Mouse (Mus musculus) myocyte (in vitro differentiated cells): ENCODE measurements around the gene Ints14. TPM values are rescaled to one million over a fixed set of nuclear protein-coding genes. Genes with fewer than 3 reads are reported as not detected.
"Not testable (repeated sequence)": the region's sequence is repeated elsewhere in the genome, so short reads cannot be mapped to it uniquely, and the experiment has no call there.

Source experiments
- H3K27me3 ChIP-seq: one replicate; pipeline ENCODE4 v1.6.1; 2011; ENCODE audit not compliant: control insufficient read depth, insufficient read depth, insufficient read length
- H3K36me3 ChIP-seq: one replicate; pipeline ENCODE4 v1.6.1; 2011; ENCODE audit not compliant: control insufficient read depth, insufficient read depth
- H3K4me2 ChIP-seq: one replicate; pipeline ENCODE4 v1.6.1; 2011; ENCODE audit warnings: low read depth, control low read depth
- H3K4me3 ChIP-seq: one replicate; pipeline ENCODE4 v1.5.1; 2011; ENCODE audit warnings: mild to moderate bottlenecking, control low read depth, moderate library complexity
- H3K79me2 ChIP-seq: one replicate; pipeline ENCODE4 v1.6.1; 2011; ENCODE audit not compliant: control insufficient read depth, insufficient read depth
- H3ac ChIP-seq: one replicate; pipeline ENCODE4 v1.6.1; 2011; ENCODE audit not compliant: control insufficient read depth, insufficient read length
- CEBPB ChIP-seq: IDR thresholded peaks from 2 replicates; pipeline ENCODE4 v1.6.1; 2011; ENCODE audit warnings: mild to moderate bottlenecking, moderate library complexity; ENCODE audit not compliant: poor library complexity, insufficient read depth, severe bottlenecking
- E2F4 ChIP-seq: IDR thresholded peaks from one replicate; pipeline ENCODE4 v1.6.1; 2011; ENCODE audit warnings: mild to moderate bottlenecking, control low read depth, moderate library complexity; ENCODE audit not compliant: insufficient read depth
- MAX ChIP-seq: IDR thresholded peaks from one replicate; pipeline ENCODE4 v1.6.1; 2011; ENCODE audit warnings: low read depth, mild to moderate bottlenecking, control low read depth
- MYOD1 ChIP-seq, 3 experiments: IDR thresholded peaks; one replicate each; pipeline ENCODE4 v1.6.1; 2011; ENCODE audit warnings: control low read depth in 2 of 3, low read depth in 2 of 3, mild to moderate bottlenecking in 2 of 3, moderate library complexity in 1 of 3; ENCODE audit not compliant: insufficient read length in 2 of 3, control insufficient read depth in 1 of 3
- MYOG ChIP-seq, 3 experiments: IDR thresholded peaks; one replicate each; pipeline ENCODE4 v1.6.1; 2011; ENCODE audit warnings: control low read depth in 2 of 3, low read depth in 2 of 3, mild to moderate bottlenecking in 2 of 3; ENCODE audit not compliant: insufficient read length in 2 of 3, control insufficient read depth in 1 of 3, insufficient read depth in 1 of 3
- POLR2A ChIP-seq: IDR thresholded peaks from one replicate; pipeline ENCODE4 v1.6.1; 2011; ENCODE audit warnings: low read depth, mild to moderate bottlenecking, control low read depth, moderate library complexity; ENCODE audit not compliant: insufficient read length
- POLR2AphosphoS2 ChIP-seq: IDR thresholded peaks from one replicate; pipeline ENCODE4 v1.6.1; 2011; ENCODE audit warnings: low read depth, control low read depth; ENCODE audit not compliant: insufficient read length
- REST ChIP-seq: IDR thresholded peaks from one replicate; pipeline ENCODE4 v1.6.1; 2011; ENCODE audit warnings: mild to moderate bottlenecking, control low read depth, moderate library complexity; ENCODE audit not compliant: insufficient read depth, insufficient read length
- SRF ChIP-seq: IDR thresholded peaks from one replicate; pipeline ENCODE4 v1.6.1; 2011; ENCODE audit warnings: low read depth; ENCODE audit not compliant: control insufficient read depth, insufficient read length
- TCF12 ChIP-seq: IDR thresholded peaks from one replicate; pipeline ENCODE4 v1.6.1; 2011; ENCODE audit warnings: mild to moderate bottlenecking, control low read depth; ENCODE audit not compliant: poor library complexity, insufficient read depth, severe bottlenecking
- TCF3 ChIP-seq: IDR thresholded peaks from one replicate; pipeline ENCODE4 v1.6.1; 2011; ENCODE audit warnings: low read depth, control low read depth; ENCODE audit not compliant: insufficient read length
- USF1 ChIP-seq: IDR thresholded peaks from one replicate; pipeline ENCODE4 v1.6.1; 2011; ENCODE audit warnings: low read depth, mild to moderate bottlenecking, control low read depth, moderate library complexity
- polyA plus RNA-seq: library from polyadenylated mRNA; unstranded; fragments of >200 nt; fragmentation: generic; extraction: Trizol; gene quantifications from one replicate; pipeline ENCODE4 v1.2.1, GENCODE M21; 2012; ENCODE audit warnings: missing spikeins

The Ints14 gene
- polyA plus RNA-seq, 1 experiment = 19.4 TPM

DNA sequence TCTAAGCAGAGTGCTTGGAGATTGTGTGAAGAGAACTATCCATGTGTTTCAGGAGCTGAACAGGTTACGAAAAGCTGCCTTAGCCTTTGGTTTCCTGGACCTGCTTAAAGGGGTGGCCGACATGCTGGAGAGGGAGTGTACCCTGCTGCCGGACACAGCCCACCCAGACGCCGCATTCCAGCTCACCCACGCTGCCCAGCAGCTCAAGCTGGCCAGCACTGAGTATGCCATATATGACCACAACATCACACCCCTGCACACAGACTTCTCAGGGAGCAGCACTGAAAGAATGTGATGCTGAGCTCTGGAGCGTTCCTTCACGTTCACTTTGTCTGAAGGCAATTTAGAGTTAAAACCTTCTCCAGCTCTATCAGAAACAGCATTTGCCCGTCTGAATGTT lies 25.1 kb downstream of the Ints14 start:
- Histone ChIP-seq H3K79me2 (no peaks in the 10 kb centered on the region), H3K4me2 (no peak overlapping the region), H3ac (no peak overlapping the region), H3K36me3 (peaks cover 38% of the 10 kb centered on the region), H3K4me3 (no peak overlapping the region), H3K27me3 (no peaks in the 10 kb centered on the region)
- TF ChIP-seq MAX = no peak
- no peak for TF ChIP-seq REST
- TF ChIP-seq POLR2A = no peak
- TF ChIP-seq TCF12 = no peak
- no peak for TF ChIP-seq TCF3
- TF ChIP-seq USF1 = no peak
- TF ChIP-seq MYOD1 (IDR thresholded peaks at IDR 0.05; ENCODE audit: control insufficient read depth in 1 of 3, insufficient read length in 2 of 3, low read depth in 2 of 3) = no peak
- no peak for TF ChIP-seq MYOG (IDR thresholded peaks at IDR 0.05; ENCODE audit: control insufficient read depth in 1 of 3, insufficient read depth in 1 of 3, insufficient read length in 2 of 3, low read depth in 2 of 3)
- no peak for TF ChIP-seq SRF
- TF ChIP-seq CEBPB = no peak
- TF ChIP-seq E2F4 = no peak
- no peak for TF ChIP-seq POLR2AphosphoS2

DNA sequence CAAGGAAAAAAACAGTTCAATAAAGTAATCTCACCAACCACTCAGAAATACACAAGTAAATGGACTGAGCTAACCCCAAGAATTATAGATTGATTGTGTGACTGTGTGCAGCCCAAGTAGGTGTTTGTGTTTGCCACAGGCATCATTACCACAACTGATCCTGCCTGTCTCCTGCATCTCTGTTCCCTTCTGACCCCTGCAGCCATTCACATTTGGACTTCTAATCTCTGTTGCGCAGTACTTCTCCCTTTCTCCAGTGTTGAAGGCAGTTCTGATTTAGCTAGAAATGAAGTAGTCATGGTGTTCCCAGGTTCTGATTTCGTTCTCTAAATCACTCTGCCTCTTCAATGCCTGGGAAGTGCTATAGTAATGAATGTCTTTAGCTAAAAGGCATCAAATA lies 26.9 kb downstream of the Ints14 start:
- Histone ChIP-seq H3K36me3 (peaks cover 38% of the 10 kb centered on the region), H3K27me3 (no peaks in the 10 kb centered on the region), H3K4me2 (no peak overlapping the region), H3K79me2 (no peaks in the 10 kb centered on the region), H3K4me3 (no peak overlapping the region), H3ac (no peak overlapping the region)
- no peak for TF ChIP-seq MYOD1 (IDR thresholded peaks at IDR 0.05; ENCODE audit: control insufficient read depth in 1 of 3, insufficient read length in 2 of 3, low read depth in 2 of 3)
- no peak for TF ChIP-seq TCF3
- no peak for TF ChIP-seq POLR2AphosphoS2
- no peak for TF ChIP-seq CEBPB
- TF ChIP-seq E2F4 = no peak
- TF ChIP-seq MAX = no peak
- no peak for TF ChIP-seq USF1
- TF ChIP-seq POLR2A = no peak
- TF ChIP-seq SRF = no peak
- TF ChIP-seq REST = no peak
- TF ChIP-seq TCF12 = no peak
- no peak for TF ChIP-seq MYOG (IDR thresholded peaks at IDR 0.05; ENCODE audit: control insufficient read depth in 1 of 3, insufficient read depth in 1 of 3, insufficient read length in 2 of 3, low read depth in 2 of 3)

DNA sequence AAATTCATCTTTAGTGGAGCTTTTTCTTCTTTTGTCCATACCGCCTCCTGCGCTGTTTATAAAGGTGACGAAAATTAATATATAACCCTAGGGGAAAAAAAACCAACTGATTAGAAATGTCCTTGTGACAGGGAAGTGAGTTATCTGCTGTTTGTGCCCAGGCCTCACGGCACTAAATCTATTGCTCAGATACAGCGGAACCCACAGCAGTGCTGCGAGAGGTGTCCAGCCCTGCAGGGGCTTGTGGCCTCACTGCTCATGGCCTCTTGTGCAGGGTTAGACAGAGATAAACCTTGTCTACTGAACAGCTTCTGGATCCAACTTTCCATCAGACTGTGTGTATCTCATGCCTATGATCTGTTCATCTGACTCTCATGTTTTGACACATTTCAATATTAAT lies 27.7 kb downstream of the Ints14 start:
- H3K79me2 ChIP-seq = no peaks in the 10 kb centered on the region
- no peak overlapping the region for H3K4me2 ChIP-seq
- H3K36me3 ChIP-seq = peaks cover 35% of the 10 kb centered on the region
- H3ac ChIP-seq = no peak overlapping the region
- TF ChIP-seq POLR2A (no peak), SRF (no peak), MYOD1 (IDR thresholded peaks at IDR 0.05; ENCODE audit: control insufficient read depth in 1 of 3, insufficient read length in 2 of 3, low read depth in 2 of 3) (no peak), MAX (no peak), POLR2AphosphoS2 (no peak), REST (no peak), TCF12 (no peak), E2F4 (no peak), CEBPB (no peak), MYOG (IDR thresholded peaks at IDR 0.05; ENCODE audit: control insufficient read depth in 1 of 3, insufficient read depth in 1 of 3, insufficient read length in 2 of 3, low read depth in 2 of 3) (no peak), TCF3 (no peak), USF1 (no peak)
- H3K4me3 ChIP-seq = no peak overlapping the region
- H3K27me3 ChIP-seq = no peaks in the 10 kb centered on the region

DNA sequence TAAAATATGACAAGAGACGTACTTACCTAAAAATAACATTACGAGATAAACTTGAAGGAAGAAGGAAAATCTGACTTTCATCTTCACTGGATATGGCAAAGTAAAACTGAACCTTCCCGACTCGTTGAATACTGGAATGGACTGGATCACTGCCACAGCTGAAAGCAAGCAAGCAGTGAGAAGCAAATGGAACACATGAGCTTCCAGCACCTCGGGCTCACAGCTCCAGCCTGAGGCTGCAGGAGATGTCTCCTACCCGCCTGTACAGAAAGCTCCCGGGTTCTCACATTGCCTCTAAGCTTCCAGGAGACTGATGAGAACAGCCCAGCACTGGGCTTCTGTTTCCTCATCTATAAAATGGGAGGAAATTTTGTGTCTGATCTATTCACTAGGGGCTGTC lies 29.6 kb downstream of the Ints14 start:
- no peak for TF ChIP-seq MYOD1 (IDR thresholded peaks at IDR 0.05; ENCODE audit: control insufficient read depth in 1 of 3, insufficient read length in 2 of 3, low read depth in 2 of 3)
- TF ChIP-seq TCF3 = no peak
- no peak for TF ChIP-seq POLR2AphosphoS2
- TF ChIP-seq MAX = no peak
- TF ChIP-seq E2F4 = no peak
- no peak for TF ChIP-seq TCF12
- no peak for TF ChIP-seq CEBPB
- TF ChIP-seq SRF = no peak
- TF ChIP-seq USF1 = no peak
- no peak for TF ChIP-seq MYOG (IDR thresholded peaks at IDR 0.05; ENCODE audit: control insufficient read depth in 1 of 3, insufficient read depth in 1 of 3, insufficient read length in 2 of 3, low read depth in 2 of 3)
- TF ChIP-seq POLR2A = no peak
- Histone ChIP-seq H3K27me3 (no peaks in the 10 kb centered on the region), H3ac (no peak overlapping the region), H3K4me2 (no peak overlapping the region), H3K4me3 (no peak overlapping the region), H3K79me2 (no peaks in the 10 kb centered on the region), H3K36me3 (peaks cover 27% of the 10 kb centered on the region)

DNA sequence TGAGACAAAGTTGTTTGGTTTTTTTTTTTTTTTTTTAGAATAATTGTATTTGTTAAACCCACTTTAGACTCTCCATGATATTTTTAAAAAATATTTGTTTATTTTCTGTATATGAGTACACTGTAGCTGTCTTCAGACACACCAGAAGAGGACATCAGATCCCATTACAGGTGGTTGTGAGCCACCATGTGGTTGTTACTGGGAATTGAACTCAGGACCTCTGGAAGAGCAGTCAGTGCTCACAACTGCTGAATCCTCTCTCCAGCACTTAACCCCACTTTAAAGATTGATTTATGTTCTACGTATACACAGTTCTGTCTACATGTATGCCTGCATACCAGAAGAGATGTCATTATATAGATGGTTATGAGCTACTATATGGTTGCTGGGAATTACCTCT lies 34.8 kb downstream of the Ints14 start:
- not testable (repeated sequence) for H3K4me3 ChIP-seq, H3ac ChIP-seq, H3K79me2 ChIP-seq, H3K4me2 ChIP-seq, H3K27me3 ChIP-seq
- peaks cover 16% of the 10 kb centered on the region for H3K36me3 ChIP-seq
